Mouse (Mus musculus) right cerebral cortex, postnatal 25 days (tissue): ENCODE data around the gene Hes2.

Experiments
- DNase-seq: peaks from one replicate; pipeline ENCODE4 v3.0.0; 2022

Hes2 gene

GRCm38 (mm10) chr4:152188651-152189050 is 30.0 kb downstream of the Hes2 start:
- no peak for DNase-seq

DNA sequence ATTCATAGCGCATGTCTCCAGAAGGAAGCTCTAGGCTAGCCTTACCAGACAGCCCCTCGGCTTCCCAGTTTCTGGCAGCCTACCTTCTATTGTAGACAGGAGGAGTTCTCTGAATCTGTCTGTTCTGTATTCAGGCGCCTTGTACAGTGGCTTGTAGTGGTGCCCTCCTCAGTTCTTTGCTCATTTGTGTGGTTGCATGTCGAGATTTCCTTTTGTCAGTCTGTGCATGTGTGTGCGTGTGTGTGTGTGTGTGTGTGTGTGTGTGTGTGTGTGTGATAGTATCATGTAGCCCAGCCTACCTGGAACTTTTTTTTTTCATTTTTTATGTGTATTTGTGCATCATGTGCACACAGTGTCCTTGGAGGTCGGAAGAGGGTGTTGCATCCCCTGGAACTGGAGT is 30.4 kb downstream of the Hes2 start:
- DNase-seq, result no peak

GRCm38 (mm10) chr4:152189691-152190090 is 31.0 kb downstream of the Hes2 start:
- no peak for DNase-seq

GRCm38 (mm10) chr4:152190096-152190653 is 31.5 kb downstream of the Hes2 start:
- no peak for DNase-seq

DNA sequence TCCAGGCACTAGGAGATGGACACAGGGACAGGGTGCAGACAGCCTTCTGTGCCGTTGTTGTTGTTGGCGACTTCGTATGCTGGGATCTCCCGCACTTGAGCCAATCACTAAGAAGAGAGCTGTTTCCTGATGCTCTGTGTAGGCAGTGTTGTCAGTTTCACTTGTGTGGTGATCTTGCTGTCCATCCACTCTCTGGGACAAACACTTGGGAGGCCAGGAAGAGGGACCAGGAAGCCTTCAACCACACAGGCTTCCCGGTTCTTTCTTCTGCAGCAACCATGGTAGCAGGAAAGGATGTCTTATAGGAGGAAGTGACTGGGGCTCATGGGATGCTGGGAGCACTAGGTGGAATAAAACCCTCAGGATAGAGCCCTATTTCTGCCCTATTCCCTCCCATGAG is 32.0 kb downstream of the Hes2 start:
- no peak for DNase-seq

DNA sequence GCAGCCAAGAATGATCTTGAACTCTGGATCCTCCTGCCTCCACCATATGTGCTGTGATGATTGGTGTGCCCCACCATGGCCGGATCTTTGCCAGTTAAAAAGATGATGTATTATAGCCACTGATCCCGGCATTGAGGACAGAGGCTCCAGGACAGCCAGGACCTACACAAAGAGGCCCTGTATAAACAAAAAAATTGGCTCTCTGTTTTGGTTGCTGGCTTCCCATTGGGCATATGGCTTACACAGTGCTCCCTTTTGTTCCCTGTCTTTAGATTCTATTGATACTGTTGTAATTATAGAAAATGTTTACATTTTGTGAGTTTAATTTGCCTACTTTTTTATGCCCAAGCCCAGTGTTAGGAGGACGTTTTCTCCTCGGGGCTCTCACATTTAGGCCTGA is 33.9 kb downstream of the Hes2 start:
- no peak for DNase-seq

GRCm38 (mm10) chr4:152194476-152195175 is 36.0 kb downstream of the Hes2 start:
- DNase-seq, result no peak

- no peak for DNase-seq
Observed at GRCm38 (mm10) chr4:152196276-152196675, 37.6 kb downstream of the Hes2 start.

- no peak for DNase-seq
Observed at GRCm38 (mm10) chr4:152197545-152197944, 38.9 kb downstream of the Hes2 start.

DNA sequence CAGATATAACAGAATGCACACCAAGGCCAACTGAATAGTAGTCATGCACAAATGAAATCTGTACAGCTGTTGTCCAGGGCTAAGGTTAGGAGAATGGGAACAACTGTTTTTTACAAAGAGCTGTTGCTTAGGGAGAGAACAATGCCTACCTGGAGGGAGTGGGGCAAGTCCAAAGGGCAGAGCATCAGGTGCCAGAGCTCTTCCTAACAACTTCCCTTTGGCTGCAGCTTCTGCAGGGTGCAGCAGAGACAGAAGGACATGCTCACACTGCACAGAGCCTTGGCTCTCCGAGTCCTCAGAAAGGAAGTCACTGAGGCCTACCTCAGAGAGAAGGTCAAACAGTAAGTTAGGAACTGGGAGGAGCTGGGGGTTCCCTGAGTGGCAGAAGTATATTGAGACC is 41.0 kb downstream of the Hes2 start:
- no peak for DNase-seq

DNA sequence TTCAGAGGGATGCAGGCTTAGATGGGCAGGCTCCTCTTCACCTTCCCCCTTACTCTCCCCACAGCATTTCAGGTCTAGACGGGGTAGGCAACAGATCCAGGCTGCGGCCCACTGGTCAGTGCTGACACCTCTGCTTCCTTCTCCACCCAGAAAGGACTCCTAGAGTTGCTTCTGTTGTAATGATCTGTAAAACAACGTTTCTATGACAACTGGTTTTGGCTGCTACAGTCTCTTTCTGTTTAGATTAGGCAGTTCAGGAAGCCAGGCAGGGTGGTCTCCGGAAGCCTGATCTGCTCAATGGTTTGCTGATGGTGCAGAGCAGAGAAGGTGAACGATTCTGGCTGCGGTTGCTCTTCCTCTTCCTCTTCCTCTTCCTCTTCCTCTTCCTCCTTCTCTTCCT is 42.8 kb downstream of the Hes2 start:
- no peak for DNase-seq

GRCm38 (mm10) chr4:152202418-152202817 is 43.8 kb downstream of the Hes2 start:
- DNase-seq, result no peak

DNA sequence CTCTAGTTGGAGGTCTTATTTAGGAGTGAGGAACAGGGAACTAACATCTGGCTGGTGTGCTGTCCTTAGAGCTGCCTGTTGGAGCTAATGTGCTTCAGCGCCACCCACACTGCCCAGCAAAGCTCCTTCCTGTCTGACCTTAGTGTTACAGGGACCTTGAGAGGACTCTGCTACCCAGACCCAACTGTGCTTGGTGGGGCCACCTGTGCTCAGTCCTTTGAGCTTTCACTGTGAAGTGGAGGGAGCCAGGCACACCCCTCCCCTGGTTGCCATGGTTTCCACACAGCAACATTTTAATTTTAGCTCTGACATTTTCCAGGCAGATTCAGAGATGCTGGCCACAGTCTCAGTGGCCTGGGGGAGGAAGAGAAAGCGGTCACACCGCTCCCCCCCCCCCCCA is 44.2 kb downstream of the Hes2 start:
- peak; percentile 69 for DNase-seq

DNA sequence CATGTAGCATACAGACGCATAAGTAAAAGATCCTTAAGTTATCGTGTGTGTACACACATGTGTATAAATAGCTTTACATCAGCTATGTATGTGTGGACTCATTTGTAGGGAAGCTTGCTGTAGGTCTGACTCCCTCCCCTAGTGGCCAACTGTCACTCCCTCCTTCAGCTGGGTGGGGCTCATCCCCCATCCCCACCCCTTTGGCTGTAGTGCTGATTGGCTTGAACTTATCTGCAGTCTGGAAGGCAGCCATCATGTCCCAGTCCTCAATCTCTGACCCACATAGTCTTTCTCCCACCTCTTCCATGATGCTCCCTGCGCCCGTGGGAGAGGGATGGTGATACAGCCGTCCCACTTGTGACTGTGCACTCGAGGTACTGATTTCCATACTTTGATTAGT is 46.0 kb downstream of the Hes2 start:
- DNase-seq, result no peak

GRCm38 (mm10) chr4:152206199-152206598 is 47.5 kb downstream of the Hes2 start:
- no peak for DNase-seq

GRCm38 (mm10) chr4:152209623-152210022 is 51.0 kb downstream of the Hes2 start:
- DNase-seq, result no peak
